Mouse (Mus musculus) layer of hippocampus, postnatal 36 days (tissue): ENCODE data around the gene Gpr37l1. TPM values are rescaled to one million over a fixed set of nuclear protein-coding genes. Genes with fewer than 3 reads are reported as not detected.

Experiments
- DNase-seq, 2 experiments: peaks; one replicate each; pipeline ENCODE4 v3.0.0; 2022
- total RNA-seq, 2 experiments: library from RNA; stranded (reverse); gene quantifications; 2 replicates each; pipeline ENCODE4 v1.2.3; 2021

Gene Gpr37l1
- total RNA-seq, 2 experiments from 2014 or later = 188 to 199 TPM

DNA sequence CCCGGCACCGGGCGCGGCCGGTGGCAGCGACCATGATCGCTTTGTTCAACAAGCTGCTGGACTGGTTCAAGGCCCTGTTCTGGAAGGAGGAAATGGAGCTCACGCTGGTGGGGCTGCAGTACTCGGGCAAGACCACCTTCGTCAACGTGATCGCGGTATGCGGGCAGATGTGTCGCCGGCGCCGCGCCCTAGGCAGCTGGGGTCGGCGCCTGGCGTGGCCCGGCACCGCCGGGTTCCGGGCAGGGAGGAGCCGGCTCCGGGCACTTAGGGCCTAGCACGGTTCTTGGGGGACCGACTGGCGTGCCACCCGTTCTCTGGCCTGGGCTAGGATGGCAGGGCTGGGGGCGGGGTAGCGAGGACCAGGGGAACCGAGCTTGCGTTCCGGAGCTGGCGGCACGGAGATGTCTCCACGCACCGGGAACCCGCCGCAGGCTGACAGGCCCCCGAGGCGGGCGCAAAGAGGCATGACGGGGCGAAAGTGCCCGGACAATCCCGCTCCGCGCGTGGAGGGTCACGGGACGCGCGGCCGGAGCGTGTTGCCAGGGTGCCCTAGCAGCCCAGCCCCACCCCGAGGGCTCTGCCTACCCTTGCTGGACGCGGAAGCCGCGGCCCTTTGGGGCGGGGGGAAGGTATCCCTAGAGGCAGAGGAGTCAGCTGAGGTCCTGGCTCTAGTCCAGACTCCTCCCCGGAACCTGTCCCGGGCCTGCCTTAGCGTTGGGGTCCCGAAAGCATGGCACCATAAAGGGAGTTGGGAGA lies 20.4 kb downstream of the Gpr37l1 start:
- DNase-seq = peak; percentile 79

DNA sequence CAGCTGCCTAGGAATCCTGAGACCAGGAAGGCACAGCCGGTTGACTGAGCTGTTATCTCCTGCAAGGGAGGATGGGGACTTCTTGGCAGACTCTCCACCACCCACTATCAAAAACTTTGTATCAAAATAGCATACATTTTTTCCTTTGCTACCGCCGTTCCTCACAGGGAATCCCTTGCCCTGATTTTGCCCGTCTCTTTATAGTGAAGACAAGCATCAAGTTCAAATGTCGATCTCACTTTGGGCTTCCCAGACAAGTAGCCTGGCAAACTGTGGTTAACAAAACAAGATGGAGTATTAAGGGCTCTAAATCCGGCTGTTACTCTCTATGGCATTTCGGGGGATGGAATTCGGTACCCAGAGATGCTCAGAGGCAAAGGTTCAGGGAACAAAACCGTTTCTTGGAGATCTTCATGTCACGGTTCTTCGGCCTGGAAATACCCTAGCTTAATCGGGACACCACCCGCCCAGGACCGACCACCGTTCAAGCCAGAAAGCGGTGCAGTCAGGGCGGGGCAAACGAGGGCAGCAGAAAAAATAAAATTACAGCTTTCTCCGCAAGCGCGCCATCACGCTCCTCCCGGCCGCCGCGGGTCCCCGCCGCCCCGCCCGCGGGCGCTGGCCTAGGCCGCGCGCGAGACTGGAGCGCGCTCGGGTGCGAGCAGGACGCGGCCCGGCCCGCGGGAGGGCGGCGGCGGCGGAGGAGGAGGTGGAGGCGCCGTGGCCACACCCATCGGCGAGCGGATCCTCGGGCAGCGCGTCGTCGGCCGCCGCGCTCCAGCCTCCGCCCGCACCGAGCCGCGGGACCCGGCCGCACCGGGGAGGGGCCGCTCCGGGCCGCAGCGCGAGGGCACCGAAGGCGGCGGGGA lies 21.2 kb downstream of the Gpr37l1 start, which contains the start of gene Arl8a:
TSS of gene Arl8a (plus strand) at position 748 of the 869 bp plus-strand sequence.
- DNase-seq = peak; percentile 86 to 88

DNA sequence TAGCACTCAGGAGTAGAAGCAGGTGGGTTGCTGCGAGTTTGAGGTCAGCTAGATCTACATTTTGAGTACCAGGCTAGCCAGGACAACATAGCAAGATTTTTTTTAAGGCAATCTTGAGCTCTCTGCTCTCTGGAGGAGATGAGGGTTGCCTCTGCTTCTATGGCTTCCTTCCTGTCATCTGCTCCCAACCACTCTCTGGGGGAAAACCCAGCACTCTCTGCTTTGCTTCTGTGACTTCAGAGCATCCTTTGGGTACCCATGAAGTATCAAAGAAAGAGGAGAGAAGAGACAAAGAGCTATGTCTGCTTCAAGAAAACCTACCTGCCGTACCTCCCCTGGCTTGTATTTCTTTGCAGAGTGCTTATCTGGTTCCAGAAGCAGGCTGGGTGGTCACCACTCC lies 23.5 kb downstream of the Gpr37l1 start:
- DNase-seq = no peak

DNA sequence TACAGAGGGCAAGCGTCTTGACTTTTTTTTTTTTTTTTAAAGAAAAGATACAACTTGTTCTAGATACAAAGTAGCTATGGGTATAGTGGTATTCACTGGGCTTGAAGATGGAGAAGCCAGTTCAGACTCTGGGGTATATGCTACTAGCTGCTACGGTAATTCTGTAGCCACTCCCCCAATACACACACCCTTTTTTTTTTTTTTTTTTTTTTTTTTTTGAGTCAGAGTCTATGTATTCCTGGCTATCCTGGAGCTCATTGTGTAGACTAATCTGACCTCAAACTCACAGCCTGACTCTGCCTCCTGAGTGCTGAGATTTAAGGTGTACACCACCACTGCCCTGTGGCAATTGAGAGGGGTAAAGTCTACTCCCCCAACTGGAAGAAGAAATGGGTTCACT lies 25.0 kb downstream of the Gpr37l1 start:
- DNase-seq = no peak

DNA sequence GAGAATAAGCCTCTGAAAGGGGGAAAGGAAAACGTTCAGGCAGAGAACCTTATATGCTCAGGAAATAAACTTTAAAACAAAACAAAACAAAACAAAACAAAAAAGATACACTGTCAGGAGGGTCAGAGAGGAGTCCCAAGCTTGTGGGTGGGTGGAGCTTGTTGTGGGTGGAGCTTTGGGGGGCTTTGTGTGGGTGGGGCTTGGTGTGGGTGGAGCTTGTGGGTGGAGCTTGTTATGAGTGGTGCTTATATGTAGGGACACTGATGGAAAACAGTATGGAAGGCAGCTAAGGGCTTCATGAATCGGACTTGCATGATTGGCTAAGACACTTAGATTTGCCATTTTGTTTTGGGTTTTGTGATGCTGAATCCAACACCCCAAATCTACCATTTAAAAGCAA lies 27.6 kb downstream of the Gpr37l1 start:
- DNase-seq = no peak

DNA sequence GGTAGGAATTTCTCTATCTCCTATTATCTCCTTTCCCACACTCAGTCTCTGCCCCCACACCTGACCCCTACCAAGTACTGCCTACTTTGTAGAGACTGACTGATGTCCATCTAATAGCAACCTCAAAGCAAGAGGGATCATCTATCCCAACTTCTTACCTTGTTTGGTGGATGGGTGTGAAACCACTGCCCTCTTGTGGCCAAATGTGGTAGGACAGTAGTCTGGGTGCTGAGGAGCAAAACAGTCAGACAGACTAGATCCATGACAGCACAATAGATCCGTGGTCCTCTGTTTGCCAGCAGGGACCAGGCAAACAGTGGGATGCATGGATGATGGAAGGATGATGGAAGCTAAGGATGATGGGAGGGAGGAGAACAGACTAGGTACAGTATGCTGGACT lies 31.0 kb downstream of the Gpr37l1 start:
- peak; percentile 60 to 70 for DNase-seq

DNA sequence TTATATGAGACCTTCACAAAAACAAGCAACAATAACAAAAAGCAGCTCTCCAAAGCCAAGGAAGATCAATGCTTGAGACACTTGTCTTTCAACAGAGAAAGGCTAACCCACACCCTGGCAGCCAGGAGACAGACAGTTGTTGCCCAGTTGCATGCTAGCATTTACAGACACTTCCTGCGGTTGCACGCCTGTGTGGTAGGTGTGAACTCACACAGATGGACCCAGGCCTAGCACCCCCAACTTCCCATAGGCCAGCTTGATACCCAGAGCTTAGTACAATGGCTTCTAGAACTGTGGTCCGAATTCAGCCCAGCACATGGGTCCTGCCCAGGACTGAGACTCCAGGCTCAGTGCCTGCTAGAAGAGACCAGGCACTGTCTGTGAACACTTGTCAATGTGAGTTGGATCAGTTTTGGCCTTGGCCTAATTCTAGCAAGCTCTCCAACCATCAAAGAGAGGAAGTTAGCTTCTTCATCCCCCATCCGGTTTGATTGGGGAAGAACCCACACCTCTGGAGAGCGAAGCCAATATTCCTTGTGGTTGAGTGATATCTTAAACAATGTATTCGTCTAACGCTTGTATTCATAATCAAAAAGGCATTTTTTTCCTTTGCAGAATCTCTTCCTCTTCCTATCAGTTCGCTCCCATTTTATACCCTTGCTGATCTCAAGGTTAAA lies 32.2 kb downstream of the Gpr37l1 start:
- DNase-seq = no peak

DNA sequence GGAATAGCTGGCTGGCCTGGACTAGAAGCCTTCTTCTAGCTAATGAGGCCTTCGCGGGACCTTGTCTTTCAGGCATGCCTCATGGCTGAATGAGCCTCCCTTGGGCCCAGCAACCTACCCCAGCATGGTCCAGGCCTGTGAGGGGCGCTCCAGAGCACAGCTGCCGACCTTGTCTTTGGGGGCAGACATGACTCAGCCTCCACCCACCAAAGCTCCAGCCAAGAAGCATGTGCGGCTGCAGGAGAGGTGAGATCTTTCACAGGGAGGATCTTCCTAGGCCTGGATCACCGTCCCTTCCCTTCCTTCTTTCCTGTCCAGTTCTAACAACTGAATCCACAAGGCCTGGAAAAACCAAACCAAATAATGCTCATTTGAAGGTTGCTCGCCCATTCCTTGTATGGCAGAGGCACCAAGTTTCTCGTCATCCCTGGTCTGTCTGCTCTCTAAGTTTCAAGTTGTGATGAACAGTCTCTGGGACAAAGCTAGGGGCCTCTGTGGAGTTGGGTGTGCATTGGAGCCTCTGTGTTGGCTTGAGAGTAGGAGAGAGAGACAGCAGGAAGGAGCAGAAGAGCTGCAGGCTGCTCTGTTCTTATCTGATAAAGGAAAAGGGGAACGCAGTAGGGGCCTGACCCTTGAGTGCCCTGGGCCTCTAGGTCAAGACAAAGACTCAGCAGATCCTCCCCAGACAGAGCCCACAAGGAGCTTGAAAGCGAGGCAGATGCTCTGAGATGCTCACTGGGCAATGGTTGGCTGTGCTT lies 33.6 kb downstream of the Gpr37l1 start:
- no peak for DNase-seq

DNA sequence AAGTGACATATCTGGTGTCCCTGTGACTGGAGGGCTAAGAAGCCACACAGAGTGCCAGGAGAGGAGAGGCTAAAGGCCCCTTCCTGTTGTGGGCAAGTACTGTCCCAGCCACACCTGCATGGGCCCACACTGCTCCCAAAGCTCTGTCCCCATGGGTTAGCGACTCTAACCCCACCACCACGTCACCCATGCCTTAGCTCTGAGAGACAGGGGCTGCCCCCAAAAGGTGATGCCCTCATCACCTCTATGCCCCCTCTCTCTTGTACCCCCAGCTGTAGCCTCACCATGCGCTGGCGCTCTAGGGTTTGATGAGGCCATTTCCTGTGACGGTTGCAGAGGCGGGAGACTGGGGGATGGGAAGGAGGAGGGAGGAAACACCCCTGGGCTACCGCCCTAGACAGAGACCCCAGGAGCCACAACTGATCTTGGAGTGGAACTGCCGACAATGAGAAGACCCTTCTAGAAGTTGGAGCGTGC lies 34.5 kb downstream of the Gpr37l1 start:
- DNase-seq = no peak

DNA sequence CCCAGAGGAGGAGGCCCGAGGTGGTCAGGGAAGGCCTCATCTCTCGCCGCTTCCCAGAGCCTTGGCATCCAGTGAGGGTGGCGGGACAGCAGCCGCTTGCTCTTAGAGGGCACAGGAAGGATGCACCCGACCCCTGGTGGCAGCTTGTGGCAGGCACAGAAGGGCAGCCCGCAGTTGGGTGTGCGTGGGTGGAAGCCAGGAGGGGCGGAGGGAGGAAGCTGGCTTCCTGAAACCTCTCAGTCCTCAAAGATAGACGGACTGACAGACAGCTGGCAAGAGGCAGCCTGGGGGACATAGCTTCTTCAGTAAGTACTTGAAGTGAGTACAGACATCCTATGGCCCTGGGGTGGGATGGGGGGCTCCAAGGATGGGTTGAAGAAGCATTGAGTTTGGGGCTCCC lies 35.0 kb downstream of the Gpr37l1 start, which contains the start of gene Ptpn7:
TSS of gene Ptpn7 (plus strand) at position 228 of the 400 bp plus-strand sequence.
- DNase-seq = no peak

DNA sequence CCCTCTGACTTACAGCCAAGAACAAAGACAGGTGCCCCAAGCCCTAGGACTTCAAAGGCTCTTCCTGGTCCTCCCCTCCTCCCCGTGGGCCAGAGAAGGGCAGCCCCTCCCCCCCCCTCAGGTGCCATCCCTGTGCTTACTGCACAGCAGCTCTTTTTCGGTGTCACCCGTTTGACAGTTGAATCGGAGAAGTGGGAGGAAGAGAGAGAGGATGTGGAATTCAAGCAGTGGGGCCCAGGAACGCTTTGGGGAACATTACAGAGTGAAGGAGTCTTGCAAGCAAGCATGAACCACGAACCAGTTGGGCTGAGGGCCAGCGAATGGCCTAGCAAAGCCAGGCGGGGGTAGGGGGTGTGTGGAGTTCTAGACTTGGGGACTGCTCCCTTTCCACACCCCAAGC lies 35.9 kb downstream of the Gpr37l1 start:
- no peak for DNase-seq

DNA sequence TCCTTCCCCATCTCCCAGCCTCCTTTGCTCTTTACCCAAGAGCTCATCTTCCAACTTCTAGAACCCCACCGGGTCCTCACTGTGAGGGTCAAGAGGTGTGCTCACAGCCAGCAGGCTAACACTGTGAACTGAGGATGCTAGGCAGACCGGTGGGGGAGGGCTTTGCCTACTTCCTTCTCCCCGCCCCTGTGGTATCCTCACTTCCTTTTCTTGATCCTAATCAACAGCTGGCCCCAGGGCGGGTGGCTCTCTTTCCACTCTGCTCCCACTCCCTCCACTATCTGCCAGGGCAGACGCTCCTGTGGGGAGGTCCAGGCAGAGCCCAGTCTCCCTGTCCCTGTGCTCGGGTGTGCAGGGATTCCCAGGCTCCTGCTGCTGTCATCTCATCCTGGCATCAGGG lies 36.4 kb downstream of the Gpr37l1 start:
- no peak for DNase-seq

DNA sequence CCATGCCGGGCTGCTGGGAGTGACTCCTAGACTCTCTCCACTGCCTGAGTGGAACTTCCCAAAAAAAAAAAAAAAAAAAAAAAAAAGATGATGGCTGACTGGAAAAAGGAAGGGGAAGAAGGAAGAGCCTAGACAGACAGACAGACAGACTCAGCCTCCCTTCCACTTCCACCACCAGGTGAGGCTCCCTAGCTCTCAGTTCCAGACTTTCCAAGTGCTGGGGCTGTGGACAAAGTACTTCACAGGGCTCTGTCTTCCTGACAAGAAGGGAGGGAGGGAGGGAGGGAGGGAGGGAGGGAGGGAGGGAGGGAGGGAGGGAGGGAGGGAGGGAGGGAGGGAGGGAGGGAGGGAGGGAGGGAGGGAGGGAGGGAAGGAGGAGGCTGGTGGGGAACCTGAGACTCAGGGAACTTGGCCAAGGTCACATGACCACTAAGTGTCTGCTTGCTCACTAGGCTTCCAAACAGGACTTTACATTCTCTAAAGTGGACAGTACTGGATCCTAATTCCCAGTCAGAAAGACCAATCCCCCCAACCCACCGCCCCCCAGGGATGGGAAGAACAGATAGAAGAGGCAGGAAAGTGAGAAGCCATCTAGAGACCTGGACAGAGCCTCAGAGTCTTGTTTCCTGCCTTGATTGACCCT lies 37.0 kb downstream of the Gpr37l1 start:
- no peak for DNase-seq

DNA sequence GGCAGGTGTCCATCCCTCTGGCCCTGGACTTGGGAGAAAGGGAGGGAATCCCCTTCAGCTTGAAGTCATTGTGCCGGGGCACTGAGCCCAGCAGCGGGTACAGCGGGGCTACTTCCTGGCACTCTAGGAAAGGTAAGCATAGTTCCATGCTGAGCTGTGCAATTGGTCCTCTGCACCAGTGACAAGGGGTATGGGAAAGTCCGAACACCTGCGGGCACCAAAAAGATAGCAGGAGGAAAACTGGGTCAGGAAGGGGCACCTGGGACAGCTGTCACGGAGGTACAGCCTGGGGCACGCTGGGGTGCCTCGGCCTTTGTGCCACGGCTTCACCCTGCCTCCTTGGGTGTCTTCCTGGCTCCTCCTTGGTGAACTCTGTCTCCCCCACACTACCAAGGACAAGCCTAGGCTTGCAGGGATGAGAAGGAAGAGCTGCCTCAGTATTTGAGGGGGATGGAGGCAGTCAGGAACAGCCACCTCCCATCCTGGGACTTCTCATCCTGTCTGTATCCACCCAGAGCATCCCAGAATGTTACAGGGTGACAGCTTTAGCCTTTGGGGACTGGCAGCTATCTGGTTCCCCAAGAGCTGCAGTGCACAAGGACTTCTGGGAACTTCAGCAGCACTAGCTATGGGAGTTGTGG lies 37.8 kb downstream of the Gpr37l1 start:
- no peak for DNase-seq

DNA sequence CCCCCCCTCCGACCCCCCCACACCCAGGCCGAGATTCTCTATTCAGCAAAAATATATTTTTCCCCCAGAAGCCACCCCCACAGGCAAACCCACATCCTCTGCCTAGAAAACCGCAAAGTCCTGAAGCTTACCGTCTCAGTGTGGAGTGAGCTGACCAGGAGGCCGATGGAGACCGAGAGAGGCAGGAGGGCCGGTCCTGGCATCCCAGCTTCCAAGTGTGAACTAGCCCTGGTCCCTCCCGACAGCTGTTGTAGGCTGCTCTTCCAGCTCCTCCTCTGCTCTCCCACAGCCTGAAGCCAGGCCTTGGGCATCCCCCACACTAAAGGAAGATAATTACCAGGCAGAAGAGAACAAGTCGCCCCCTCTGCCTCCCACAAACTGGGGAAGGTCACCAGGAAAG lies 38.5 kb downstream of the Gpr37l1 start:
- DNase-seq = no peak

DNA sequence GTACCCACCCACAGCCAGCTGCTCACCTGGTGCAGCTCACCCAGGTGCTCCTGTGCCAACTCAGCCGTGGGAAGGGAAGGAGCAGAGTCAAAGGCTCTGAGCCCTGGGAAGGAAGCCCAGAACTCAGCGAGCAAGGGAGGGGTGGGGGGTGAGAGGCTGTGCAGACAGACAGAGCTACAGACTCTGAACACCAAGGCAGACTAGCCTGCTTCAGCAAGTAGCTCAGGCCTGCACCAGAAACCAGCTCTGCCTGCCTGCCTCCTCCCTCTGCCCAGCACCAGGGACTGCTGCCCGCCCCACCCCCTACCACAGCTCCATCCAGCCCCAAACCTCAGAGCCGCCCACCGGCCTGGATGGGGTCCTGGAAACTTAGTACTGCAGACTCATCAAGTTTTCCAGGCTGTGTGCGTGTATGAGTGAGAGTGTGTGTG lies 39.5 kb downstream of the Gpr37l1 start:
- DNase-seq = no peak

DNA sequence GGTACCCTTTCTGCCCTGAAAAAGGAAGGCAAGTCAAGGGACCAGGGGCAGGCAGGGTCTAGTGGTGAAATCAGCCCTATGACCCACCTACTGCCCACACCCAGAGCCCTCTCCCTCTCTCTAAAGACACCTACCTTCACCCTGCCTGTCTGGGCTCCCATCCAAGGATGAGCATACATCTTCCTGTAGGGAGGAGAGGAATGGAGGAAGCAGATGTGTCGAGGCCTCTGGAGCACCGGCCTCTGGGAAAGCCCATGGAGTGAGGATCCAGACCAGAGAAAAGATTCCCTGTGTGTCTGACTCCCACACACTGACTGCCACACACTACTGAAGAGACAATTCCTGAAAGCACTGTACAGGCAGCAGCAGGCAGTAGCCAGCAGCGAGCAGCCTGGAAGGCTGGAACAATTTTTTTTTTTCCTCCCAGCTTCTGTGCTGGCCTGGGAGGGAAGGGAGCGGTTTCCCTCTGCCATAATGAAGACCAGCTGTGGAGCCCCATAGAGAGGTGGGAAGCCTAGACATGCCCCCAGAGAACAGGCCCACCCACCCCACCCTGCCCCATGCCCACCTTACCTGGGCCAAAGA lies 40.9 kb downstream of the Gpr37l1 start:
- DNase-seq = no peak

DNA sequence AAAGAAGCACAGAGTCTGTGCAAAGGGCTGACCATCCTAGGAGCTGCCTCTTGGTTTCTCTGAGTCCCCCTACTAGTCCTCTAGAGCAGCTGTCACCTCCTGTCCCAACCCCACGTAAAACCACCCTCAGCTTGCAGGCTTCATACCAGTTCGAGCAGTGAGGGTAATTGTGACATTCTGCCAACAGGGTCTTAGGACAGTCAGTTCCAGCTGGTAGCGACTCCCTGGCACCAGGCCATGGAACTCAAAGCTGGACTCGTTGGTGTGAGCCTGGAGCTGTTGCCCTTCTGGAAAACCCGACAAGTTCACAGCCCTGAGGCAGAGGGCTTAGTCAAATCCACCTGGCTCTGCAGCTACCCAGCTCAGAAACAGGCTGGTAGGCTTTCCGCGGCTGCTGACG lies 41.5 kb downstream of the Gpr37l1 start:
- DNase-seq = no peak

DNA sequence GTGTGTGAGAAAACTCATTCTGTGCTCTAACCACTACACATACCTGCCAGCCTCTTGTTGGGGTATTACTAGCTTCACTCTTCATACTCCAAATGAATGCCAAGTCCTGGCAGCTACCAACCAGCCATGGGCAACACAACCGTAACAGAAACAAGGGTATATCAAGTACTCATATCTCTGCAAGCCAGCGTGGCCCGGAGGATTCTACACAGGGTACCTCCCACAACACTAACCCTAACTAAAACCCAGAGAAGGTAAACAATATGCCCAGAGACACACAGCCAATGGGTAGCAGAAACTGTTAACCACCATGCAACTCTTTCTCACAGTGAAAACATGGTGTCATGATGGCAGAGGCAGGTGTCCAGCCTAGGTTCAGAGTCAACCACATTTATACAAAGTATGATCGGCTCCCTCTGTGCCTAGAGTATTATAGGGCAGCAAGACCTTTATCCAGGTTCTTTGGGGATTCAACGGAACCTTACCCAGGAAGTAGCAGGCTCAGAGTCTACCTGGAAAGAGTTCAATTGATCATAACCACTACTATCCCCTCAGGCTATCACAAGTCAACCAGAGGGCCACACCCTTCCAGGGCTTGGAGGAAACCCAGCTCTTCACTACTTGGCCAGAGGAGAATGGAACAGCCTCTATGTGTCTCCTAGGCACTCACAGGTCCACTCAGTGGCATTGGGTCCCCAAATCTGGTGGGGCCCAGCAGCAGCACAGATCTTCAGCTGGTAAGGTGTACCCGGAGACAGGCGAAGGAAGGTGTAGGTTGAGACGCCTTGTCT lies 42.7 kb downstream of the Gpr37l1 start:
- DNase-seq = no peak

DNA sequence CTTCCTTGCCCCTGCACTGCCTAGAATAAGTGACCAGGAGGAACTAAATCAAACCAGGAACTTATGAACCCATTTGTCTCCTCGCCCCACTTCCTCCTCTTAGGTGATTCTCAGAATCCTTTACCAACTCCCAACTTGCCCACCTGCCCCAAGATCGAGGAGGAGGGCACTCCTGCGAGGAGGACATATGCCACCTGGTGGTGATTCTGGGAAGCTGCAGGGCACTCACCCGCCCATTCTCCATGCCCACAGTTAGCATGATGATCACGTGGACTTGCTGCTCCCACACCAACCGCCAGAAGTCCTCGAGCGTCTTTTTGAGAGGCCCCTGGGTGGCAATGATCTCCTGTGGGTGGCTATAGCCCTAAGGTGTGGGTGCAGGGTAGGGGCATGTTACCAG lies 54.8 kb downstream of the Gpr37l1 start:
- DNase-seq = no peak
